Mouse (Mus musculus) heart, embryonic 10.5 days (tissue): ENCODE results near the gene Myl10. TPM values are rescaled to one million over a fixed set of nuclear protein-coding genes. Genes with fewer than 3 reads are reported as not detected.
A peak's percentile ranks its signal among the peaks of the same experiment; 100 is the strongest.
"Not testable (repeated sequence)": the region's sequence is repeated elsewhere in the genome, so short reads cannot be mapped to it uniquely, and the experiment has no call there.

Source experiments
- DNase-seq: peaks from one replicate; pipeline ENCODE4 v3.0.0-alpha.2; 2017; ENCODE audit warnings: low spot score
- H3K27ac ChIP-seq: fragments of 300-500 bp; sonication (generic); 2 replicates; pipeline ENCODE4 v1.5.1; 2016; ENCODE audit warnings: mild to moderate bottlenecking
- H3K27me3 ChIP-seq: fragments of 300-500 bp; sonication (generic); 2 replicates; pipeline ENCODE4 v1.6.1; 2016; ENCODE audit warnings: mild to moderate bottlenecking; ENCODE audit not compliant: poor library complexity, insufficient read depth, severe bottlenecking
- H3K36me3 ChIP-seq: fragments of 300-500 bp; sonication (generic); 2 replicates; pipeline ENCODE4 v1.6.1; 2016; ENCODE audit warnings: mild to moderate bottlenecking, moderate library complexity
- H3K4me1 ChIP-seq: fragments of 300-500 bp; sonication (generic); 2 replicates; pipeline ENCODE4 v1.6.1; 2016; ENCODE audit warnings: mild to moderate bottlenecking
- H3K4me3 ChIP-seq: fragments of 300-500 bp; sonication (generic); 2 replicates; pipeline ENCODE4 v1.5.1; 2016; ENCODE audit warnings: mild to moderate bottlenecking, moderate library complexity
- H3K9me3 ChIP-seq: fragments of 300-500 bp; sonication (generic); 2 replicates; pipeline ENCODE4 v1.6.1; 2016; ENCODE audit warnings: mild to moderate bottlenecking, moderate library complexity
- WGBS: fragments of 180-500 bp; shearing (Covaris S2); methylation state at CpG from one replicate; pipeline ENCODE4 v1.1.7; 2016; 5-methylcytosine and 5-hydroxymethylcytosine counted together
- polyA plus RNA-seq: library from polyadenylated mRNA; unstranded; fragments of >200 nt; fragmentation: Nextera tagmentation; extraction: Ambion mirVana; gene quantifications from 2 replicates; pipeline ENCODE4 v1.2.1, GENCODE M21; 2016

Myl10 gene
- polyA plus RNA-seq, 1 experiment from 2014 or later: not detected

DNA sequence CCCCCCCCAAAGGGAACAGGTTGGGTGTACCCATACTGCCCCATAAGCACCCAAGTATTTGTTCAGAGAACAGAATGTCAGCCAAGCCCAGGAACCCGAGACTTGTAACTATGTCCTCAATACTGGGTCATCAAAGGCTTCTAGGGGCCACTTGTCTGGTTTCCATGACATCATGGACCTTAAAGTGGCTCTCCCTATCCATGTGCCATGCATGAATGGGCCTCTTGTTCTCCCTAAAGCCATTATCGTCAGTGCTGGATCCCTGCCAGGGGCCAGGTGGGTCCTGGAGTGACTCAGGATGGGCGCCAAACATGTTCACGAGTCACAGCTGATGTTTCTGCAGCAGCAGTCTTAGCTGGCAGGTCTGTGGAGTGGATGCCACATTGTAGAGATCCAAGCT lies 17.8 kb downstream of the Myl10 start:
- H3K27me3 ChIP-seq: peaks cover 42% of the 10 kb centered on the region
- no peaks in the 10 kb centered on the region for H3K9me3 ChIP-seq
- no peaks in the 10 kb centered on the region for H3K36me3 ChIP-seq
- H3K27ac ChIP-seq: no peak overlapping the region
- H3K4me1 ChIP-seq: peaks cover 24% of the 10 kb centered on the region
- no peak overlapping the region for H3K4me3 ChIP-seq
- no peak for DNase-seq
- 58% methylated on average over 4 of the region's 4 CpGs for WGBS

DNA sequence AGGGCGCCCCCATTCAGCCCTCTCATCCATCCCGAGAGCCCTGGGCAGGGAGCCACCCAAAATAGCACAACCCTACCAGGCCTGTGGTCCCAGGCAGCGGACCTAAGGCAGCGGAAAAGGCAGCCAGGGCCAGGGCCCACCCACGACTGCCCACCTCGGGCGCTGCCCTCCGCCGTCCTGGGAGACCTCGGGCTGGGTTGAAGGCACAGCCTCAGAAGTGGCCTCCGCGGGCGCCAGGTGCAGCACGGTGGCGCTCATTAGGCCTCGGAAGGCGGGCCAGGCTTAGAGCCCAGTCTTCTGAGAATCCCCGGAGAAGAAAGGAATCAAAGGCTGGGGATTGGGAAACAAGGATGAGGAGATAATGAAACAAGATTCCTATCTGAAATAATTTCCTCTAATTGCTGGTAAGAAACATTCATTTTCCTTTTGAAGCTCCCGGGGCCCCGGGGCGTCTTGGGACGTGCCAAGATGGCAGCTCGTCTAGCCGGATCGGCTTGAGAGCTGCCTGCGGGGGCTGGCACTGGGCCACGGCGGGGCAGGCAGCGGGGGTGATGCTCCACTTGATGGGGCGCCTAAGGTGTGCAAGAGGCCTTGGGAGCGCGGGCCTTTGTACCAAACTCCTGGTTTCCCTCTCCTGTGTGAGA lies 21.4 kb downstream of the Myl10 start:
- H3K9me3 ChIP-seq: no peaks in the 10 kb centered on the region
- no peaks in the 10 kb centered on the region for H3K36me3 ChIP-seq
- peaks cover 23% of the 10 kb centered on the region for H3K4me1 ChIP-seq
- 15% methylated on average over 32 of the region's 32 CpGs for WGBS
- no peak for DNase-seq
- H3K4me3 ChIP-seq: peak overlapping the region; percentile 49
- H3K27ac ChIP-seq: peak overlapping the region; percentile 30; the same call in 1 of the 2 replicates
- H3K27me3 ChIP-seq: peaks cover 31% of the 10 kb centered on the region

DNA sequence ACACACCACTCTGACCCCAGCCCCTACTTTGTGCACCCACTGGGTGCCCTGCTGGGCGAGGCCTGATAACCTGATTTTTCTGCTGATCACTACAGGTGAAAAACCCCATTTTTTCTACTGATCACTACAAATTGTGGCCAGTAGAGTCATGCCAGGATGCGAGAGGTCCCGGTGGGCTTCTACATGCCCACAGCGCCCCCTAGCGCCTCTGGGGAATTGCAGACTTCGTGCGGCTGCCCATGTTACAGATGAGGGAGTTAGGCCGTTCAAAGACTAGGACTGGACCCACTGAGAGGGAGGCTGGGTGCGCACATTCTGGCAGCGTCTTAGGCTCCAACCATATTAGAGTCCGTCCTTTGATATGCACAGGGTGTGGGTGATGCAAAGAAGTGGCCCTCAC lies 21.9 kb downstream of the Myl10 start:
- Histone ChIP-seq H3K4me3 (peak overlapping the region; percentile 49), H3K27ac (peak overlapping the region; percentile 30; the same call in 1 of the 2 replicates), H3K36me3 (no peaks in the 10 kb centered on the region), H3K4me1 (peaks cover 19% of the 10 kb centered on the region), H3K27me3 (peaks cover 31% of the 10 kb centered on the region), H3K9me3 (no peaks in the 10 kb centered on the region)
- 14% methylated on average over 11 of the region's 11 CpGs for WGBS
- peak; percentile 78 for DNase-seq

DNA sequence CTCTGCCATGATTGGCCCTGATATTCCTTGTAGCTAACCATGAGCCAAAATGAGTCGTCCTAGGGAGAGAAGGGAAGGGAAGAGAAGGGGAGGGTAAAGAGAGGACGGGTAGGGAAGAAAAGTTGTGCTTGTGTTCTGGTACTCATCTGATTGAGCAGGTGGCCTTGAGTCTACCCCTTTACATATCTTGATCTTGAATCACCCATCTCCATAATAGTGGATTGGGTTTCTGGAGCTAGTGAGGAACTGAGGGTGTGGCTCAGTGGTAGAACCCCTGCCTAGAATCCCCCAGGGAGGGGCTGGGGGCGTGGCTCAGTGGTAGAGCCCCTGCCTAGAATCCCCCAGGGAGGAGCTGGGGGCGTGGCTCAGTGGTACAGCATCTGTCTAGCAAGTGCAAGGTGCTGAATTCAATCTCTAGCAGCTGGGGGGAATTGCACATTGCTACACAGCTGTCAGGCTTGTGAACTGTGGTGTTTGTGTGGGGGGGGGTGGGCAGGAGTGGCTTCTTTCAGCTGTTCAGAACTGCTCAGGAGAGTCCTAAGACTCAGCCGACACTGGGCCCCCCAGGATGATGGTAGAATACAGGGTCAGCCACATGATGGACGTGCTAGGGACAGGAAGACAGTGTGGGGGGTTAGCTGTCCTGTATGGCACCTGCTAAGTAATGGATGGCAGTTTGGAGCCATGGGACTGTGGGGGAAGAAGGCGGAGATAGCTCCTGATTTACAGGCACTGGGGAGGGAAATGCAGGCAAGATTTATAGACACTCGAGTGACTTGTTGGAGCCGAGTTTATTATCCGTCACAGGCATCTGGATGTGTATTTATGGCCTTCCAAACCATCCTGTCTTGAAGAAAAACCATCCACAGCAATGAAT lies 24.0 kb downstream of the Myl10 start:
- Histone ChIP-seq H3K36me3 (no peaks in the 10 kb centered on the region), H3K27ac (no peak overlapping the region), H3K9me3 (no peaks in the 10 kb centered on the region), H3K4me1 (peaks cover 19% of the 10 kb centered on the region), H3K27me3 (peaks cover 31% of the 10 kb centered on the region), H3K4me3 (no peak overlapping the region)
- 65% methylated on average over 10 of the region's 10 CpGs for WGBS
- no peak for DNase-seq

DNA sequence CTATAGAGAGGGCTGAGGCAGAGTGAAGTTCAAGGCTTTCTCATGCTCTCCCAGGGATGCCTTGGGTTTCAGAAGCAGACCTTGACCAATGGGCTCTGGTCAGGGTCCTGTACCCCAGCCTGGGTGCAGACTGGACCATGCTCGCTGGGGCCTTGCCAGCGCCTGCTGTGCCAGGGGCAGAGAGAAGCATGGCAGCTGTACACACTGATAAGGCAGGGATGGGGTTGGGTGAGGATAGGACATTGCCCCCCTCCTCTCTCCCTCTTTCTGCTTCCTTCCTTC lies 24.6 kb downstream of the Myl10 start:
- no peaks in the 10 kb centered on the region for H3K9me3 ChIP-seq
- 73% methylated on average over 2 of the region's 2 CpGs for WGBS
- H3K27me3 ChIP-seq: peaks cover 31% of the 10 kb centered on the region
- no peaks in the 10 kb centered on the region for H3K36me3 ChIP-seq
- no peak overlapping the region for H3K27ac ChIP-seq
- peaks cover 19% of the 10 kb centered on the region for H3K4me1 ChIP-seq
- no peak for DNase-seq
- no peak overlapping the region for H3K4me3 ChIP-seq

DNA sequence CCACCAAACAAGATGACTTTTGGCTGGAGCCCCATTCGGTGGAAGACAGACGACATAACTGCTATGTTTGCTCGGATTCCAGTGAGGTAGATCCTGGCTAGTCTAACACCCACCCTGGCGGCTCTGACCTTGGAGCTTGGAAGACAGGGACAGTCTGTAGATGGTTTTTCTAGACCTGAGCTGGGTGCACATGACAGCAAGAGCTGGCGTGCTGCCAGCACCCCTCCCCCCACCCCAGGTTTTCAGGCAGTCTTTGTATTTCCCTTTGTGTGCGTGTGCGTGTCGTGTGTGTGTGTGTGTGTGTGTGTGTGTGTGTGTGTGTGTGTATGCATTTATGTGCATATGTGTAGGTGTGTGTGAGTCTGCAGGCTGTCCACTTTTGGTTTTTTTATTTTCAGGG lies 25.7 kb downstream of the Myl10 start:
- 72% methylated on average over 8 of the region's 8 CpGs for WGBS
- Histone ChIP-seq H3K27me3 (peaks cover 27% of the 10 kb centered on the region), H3K27ac (no peak overlapping the region), H3K36me3 (no peaks in the 10 kb centered on the region), H3K4me1 (peaks cover 19% of the 10 kb centered on the region), H3K4me3 (no peak overlapping the region), H3K9me3 (no peaks in the 10 kb centered on the region)
- no peak for DNase-seq

DNA sequence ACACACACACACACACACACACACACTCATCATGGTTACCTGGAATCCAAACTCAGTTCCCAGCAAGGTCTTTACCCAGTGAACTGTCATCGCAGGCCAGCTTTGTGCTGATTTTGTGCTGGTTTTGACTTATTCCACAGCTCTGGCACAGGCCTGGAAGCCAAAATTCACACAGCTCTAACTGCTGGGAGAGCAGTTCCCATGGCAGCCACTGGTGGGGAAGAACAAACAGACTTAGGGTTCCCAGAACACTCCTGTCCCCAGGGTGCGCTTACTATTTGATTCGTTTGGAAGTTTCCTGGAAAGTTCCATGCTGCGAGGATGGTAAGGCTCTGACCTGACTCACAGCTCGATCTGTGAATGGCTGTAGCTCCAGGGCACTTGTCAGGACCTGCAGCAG lies 28.6 kb downstream of the Myl10 start:
- no peaks in the 10 kb centered on the region for H3K9me3 ChIP-seq
- H3K4me3 ChIP-seq: no peak overlapping the region
- 77% methylated on average over 5 of the region's 5 CpGs for WGBS
- DNase-seq: no peak
- no peaks in the 10 kb centered on the region for H3K27me3 ChIP-seq
- no peak overlapping the region for H3K27ac ChIP-seq
- no peaks in the 10 kb centered on the region for H3K36me3 ChIP-seq
- H3K4me1 ChIP-seq: peaks cover 8% of the 10 kb centered on the region; the same call in 1 of the 2 replicates

DNA sequence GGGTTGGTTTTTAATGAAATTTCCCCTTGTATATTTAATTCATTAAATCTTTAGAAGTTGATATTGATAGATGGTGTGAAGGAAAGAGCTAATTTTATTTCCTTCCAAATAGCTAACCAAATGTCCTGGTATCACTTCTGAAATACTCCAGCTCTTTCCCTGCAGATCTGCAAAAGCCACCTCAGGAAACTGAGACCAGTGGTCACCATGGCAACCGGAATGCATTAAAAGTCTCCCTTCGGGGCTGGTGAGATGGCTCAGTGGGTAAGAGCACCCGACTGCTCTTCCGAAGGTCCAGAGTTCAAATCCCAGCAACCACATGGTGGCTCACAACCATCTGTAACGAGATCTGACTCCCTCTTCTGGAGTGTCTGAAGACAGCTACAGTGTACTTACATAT lies 33.3 kb downstream of the Myl10 start:
- H3K4me3 ChIP-seq, H3K9me3 ChIP-seq, DNase-seq, H3K4me1 ChIP-seq, H3K27me3 ChIP-seq, H3K36me3 ChIP-seq, H3K27ac ChIP-seq: not testable (repeated sequence)
- 89% methylated on average over 5 of the region's 5 CpGs for WGBS

DNA sequence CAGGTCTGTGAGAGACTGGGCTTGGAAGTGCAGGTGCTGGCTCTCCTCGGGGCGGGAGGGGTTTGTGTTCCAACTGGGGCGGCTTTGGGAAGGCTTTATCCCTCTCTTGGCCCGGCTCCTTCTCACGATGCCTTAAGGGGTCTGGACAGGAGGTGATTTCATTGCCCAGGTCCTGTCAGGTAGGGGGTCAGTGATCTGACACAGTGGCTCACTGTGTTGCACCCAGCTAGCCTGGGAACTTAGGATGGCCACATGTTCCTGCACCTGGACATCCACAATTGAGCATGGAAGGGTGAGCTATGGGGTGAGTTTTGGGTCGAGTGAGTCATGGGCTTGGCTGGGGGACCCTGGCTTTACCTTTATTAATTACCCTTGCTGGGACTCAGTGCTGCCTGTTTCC lies 46.0 kb downstream of the Myl10 start:
- Histone ChIP-seq H3K36me3 (peaks cover 2% of the 10 kb centered on the region; the same call in 1 of the 2 replicates), H3K4me1 (no peaks in the 10 kb centered on the region), H3K9me3 (no peaks in the 10 kb centered on the region; the same call in 1 of the 2 replicates), H3K27me3 (peaks cover 4% of the 10 kb centered on the region; the same call in 1 of the 2 replicates), H3K4me3 (no peak overlapping the region), H3K27ac (no peak overlapping the region)
- WGBS: 63% methylated on average over 6 of the region's 6 CpGs
- DNase-seq: no peak

DNA sequence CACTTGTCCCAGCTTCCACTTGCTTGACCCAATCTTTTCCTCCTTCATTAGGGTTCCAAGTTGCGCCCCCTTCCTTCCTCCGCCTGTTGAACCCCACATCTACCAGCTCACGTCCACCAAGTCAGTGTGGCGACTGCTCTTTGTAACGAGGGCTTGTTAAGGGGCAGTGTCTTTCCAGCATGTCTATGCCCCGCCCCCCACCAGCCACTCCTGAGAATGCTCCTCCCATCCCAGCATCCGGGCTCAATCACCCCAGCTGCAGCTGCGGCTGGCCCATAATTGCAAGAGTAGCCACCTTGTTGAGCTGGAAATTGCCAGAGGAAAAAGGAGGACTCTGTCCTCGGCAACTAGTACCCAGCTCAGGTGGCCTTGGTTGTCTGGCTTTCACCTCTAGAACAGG lies 53.6 kb downstream of the Myl10 start:
- Histone ChIP-seq H3K27ac (no peak overlapping the region), H3K4me3 (no peak overlapping the region), H3K4me1 (no peaks in the 10 kb centered on the region), H3K36me3 (peaks cover 67% of the 10 kb centered on the region), H3K9me3 (peaks cover 48% of the 10 kb centered on the region), H3K27me3 (no peaks in the 10 kb centered on the region; the same call in 1 of the 2 replicates)
- no peak for DNase-seq
- 74% methylated on average over 9 of the region's 9 CpGs for WGBS

Other genes with a start within 250 kb of the Myl10 start
- 60.8 and 65.8 TPM in 2 replicates for gene Cux1, start 125.7 kb upstream of the Myl10 start, polyA plus RNA-seq
- 29.8 and 50.3 TPM in 2 replicates for gene Col26a1, start 190.1 kb downstream of the Myl10 start, polyA plus RNA-seq
- 42.4 and 54.5 TPM in 2 replicates for gene Ift22, start 215.0 kb downstream of the Myl10 start, polyA plus RNA-seq